Mouse (Mus musculus) cerebellum, postnatal 14 days (tissue): ENCODE measurements at regions not wholly inside any gene's neighbourhood (a gene's known extent, or its start where the extent isn't known, plus 50 kb on each side); places are given as distances from the start of the nearest gene placed in this dataset.
"Not testable (repeated sequence)": the region's sequence is repeated elsewhere in the genome, so short reads cannot be mapped to it uniquely, and the experiment has no call there.

Experiments used
- DNase-seq, 2 experiments: peaks; one replicate each; pipeline ENCODE4 v3.0.0; 2021; ENCODE audit warnings: mixed read lengths in 2 of 2

GRCm38 (mm10) chr13:97482439-97482946 lies 241.6 kb downstream of the Enc1 start:
- no peak for DNase-seq

GRCm38 (mm10) chr13:97481259-97481658 lies 240.4 kb downstream of the Enc1 start:
- DNase-seq: no peak

- DNase-seq: no peak
Measured at GRCm38 (mm10) chr13:97479066-97479586, 238.2 kb downstream of the Enc1 start.

- DNase-seq: peak; percentile 17 to 36
Measured at GRCm38 (mm10) chr13:97473971-97474365, 233.1 kb downstream of the Enc1 start.

- peak; percentile 26 to 43 for DNase-seq
Measured at GRCm38 (mm10) chr13:97473256-97473970, 232.5 kb downstream of the Enc1 start.

GRCm38 (mm10) chr13:97469999-97470398 lies 229.1 kb downstream of the Enc1 start:
- DNase-seq: no peak

GRCm38 (mm10) chr13:97468874-97469593 lies 228.1 kb downstream of the Enc1 start:
- DNase-seq: no peak

GRCm38 (mm10) chr13:97466585-97466984 lies 225.7 kb downstream of the Enc1 start:
- DNase-seq: not testable (repeated sequence)

- DNase-seq: no peak
Measured at GRCm38 (mm10) chr13:97463798-97464197, 222.9 kb downstream of the Enc1 start.

- DNase-seq: no peak
Measured at GRCm38 (mm10) chr13:97462884-97463235, 222.0 kb downstream of the Enc1 start.

GRCm38 (mm10) chr13:97462110-97462883 lies 221.4 kb downstream of the Enc1 start:
- no peak for DNase-seq

GRCm38 (mm10) chr13:97461207-97461606 lies 220.3 kb downstream of the Enc1 start:
- no peak for DNase-seq

- DNase-seq: no peak
Measured at GRCm38 (mm10) chr13:97459106-97459505, 218.2 kb downstream of the Enc1 start.

- no peak for DNase-seq
Measured at GRCm38 (mm10) chr13:97455961-97456360, 215.1 kb downstream of the Enc1 start.

- DNase-seq: no peak
Measured at GRCm38 (mm10) chr13:97454715-97455114, 213.8 kb downstream of the Enc1 start.

GRCm38 (mm10) chr13:97453469-97453868 lies 212.6 kb downstream of the Enc1 start:
- DNase-seq: no peak

GRCm38 (mm10) chr13:97453090-97453430 lies 212.2 kb downstream of the Enc1 start:
- DNase-seq: no peak

GRCm38 (mm10) chr13:97452386-97453089 lies 211.6 kb downstream of the Enc1 start:
- no peak for DNase-seq

- DNase-seq: no peak
Measured at GRCm38 (mm10) chr13:97451276-97451675, 210.4 kb downstream of the Enc1 start.

GRCm38 (mm10) chr13:97448123-97448522 lies 207.2 kb downstream of the Enc1 start:
- DNase-seq: no peak

- DNase-seq: no peak
Measured at GRCm38 (mm10) chr13:97443731-97444428, 203.0 kb downstream of the Enc1 start.

GRCm38 (mm10) chr13:97442806-97443205 lies 201.9 kb downstream of the Enc1 start:
- DNase-seq: no peak
